Mouse (Mus musculus): ENCODE measurements around the gene Taf6l.
A peak's percentile ranks its signal among the peaks of the same experiment; 100 is the strongest.

Gene Taf6l

DNA sequence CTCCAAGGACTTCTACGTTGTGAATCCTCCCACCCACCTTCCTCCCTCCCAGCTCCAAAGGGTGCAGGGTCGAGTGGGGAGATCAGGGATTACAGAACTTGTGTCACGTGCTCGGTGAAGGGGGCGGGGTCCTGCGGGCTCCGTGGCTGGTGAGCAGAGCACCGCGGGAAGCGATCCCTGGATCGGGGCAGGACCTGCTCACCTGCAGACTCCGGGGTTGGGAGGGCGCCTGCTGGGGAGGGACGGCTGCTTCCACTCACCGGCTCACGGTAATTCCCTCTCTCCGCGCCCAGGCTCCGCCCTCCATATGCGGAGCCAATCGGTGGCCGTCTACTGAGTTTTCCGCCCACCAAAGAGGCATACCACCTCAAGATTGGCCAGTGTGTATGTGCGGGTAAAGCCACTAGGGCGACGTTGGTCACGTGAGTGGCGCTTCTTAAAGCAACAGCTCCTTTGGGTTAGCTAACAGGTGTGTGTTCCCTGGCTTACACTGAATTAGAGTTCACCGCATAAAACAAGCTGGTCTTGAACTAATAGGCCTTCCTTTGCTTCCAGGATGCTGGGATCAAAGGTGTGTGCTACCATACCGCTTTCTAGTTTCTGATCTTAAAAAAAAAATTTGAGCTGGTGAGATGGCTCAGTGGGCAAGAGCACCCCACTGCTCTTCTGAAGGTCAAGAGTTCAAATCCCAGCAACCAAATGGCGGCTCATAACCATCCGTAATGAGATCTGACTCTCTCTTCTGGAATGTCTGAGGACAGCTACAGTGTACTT lies at the start of gene Taf6l:
TSS of gene Taf6l (minus strand) at position 410 of the 774 bp plus-strand sequence.
- peak; percentile 99 for DNase-seq (ENCODE audit: low read depth, low spot score)

DNA sequence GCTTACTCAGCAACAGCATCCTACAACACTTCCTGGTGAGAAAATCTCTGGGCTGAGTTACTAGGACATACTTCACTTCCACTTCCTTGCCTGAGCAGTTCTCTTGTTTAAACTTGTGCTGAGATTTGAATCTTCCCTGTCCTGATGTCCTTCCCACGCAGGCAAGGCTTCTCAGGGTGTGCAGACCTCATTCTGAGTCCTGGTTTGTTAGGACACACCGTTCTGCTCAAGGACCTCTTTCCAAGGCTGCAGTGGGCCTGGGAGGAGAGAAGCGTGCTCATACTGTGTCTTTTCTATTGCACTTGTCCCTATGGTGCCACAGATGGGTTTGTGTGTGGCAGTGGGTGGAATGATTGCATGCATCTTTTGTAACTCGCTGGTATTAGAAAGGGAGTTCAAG lies 46.8 kb upstream of the Taf6l start:
- no peak for DNase-seq (ENCODE audit: low read depth, low spot score)

DNA sequence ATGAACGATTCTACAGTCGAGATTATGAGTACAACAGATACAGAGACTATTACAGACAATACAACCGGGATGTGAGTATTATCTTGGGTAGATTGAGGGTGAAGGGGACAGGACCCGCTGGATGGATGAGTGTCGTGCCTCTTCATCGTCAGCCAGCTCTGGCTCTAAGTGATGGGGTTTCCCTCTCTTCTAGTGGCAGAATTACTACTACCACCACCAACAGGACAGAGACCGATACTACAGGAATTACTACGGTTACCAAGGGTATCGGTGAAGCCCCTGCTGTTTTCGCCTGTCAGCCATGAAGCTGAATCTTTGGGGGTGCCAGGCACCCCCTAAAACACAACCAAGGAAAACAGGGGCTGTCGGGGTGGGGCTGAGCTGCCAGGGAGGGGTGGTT lies 45.0 kb upstream of the Taf6l start:
- peak; percentile 42 for DNase-seq (ENCODE audit: low read depth, low spot score)

DNA sequence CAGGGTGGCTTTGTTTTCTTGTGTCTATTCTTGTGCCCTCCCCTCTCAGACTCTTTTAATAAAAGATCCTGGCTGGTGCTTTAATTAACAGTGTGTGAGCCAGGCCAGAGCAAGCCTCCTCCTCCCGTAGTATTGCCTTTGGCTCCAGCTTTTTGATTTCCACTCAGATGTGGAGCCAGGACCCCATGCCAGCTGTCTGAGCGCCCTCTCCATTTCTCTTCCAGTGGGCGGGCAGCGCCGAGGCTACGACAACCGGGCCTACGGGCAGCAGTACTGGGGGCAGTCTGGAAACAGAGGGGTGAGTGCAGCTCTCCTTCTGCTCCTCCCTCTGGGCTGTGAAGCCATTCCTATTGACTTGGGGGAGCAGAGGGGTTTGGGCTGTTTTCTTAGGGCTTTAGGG lies 44.4 kb upstream of the Taf6l start:
- no peak for DNase-seq (ENCODE audit: low read depth, low spot score)

DNA sequence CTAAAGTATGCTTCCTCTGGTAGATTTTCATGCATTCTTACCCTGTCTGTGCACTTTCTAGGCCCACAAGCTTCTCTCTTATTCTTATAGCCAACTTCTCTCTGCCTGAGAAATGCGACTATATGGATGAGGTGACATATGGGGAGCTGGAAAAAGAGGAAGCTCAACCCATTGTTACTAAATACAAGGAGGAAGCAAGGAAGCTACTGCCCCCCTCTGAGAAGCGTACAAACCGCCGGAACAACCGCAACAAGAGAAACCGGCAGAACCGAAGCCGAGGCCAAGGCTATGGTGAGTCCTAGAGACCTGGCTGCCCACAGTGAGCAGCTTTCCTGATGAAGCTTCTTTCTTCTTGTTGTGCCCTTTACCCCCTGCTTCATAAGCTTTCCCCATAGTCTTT lies 43.4 kb upstream of the Taf6l start, which contains the start of gene AC129217.1:
TSS of gene AC129217.1 (plus strand) at position 114 of the 400 bp plus-strand sequence.
- DNase-seq (ENCODE audit: low read depth, low spot score), result no peak

DNA sequence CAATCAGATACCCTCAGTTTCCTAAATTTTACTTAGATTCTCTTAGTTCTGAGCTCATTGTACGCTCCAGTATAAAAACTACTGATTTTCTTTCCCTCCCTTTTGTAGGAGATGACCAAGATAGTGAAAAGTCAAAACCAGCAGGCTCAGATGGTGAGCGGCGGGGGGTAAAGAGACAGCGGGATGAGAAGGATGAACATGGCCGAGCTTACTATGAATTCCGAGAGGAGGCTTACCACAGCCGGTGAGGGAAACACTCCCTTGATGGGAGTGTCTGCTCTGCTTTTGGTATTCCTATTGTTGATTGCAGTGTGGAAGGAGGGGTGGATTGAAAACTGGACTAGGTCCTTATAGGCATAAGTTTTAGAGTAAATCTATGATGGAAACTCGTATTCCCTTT lies 36.5 kb upstream of the Taf6l start:
- DNase-seq (ENCODE audit: low read depth, low spot score), result no peak

DNA sequence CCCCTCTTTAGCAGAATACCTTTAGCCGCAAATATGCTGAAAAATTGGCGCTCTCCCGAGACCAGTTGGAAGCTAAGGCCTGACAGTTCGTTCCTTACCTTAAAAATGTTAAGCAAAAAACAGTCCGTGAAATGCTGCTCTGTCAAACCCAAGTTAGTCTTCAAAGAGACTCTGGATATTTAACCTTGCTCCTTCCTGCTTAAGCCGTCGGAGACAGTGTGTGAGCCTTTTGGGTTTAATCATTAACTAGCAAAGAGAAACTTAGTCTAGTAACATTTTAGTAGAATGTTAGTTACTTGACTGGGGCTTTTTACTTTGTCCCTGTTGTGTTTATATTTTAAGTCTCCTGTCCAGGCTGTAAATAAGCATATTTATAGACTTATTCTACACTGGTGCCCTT lies 34.9 kb upstream of the Taf6l start:
- no peak for DNase-seq (ENCODE audit: low read depth, low spot score)

DNA sequence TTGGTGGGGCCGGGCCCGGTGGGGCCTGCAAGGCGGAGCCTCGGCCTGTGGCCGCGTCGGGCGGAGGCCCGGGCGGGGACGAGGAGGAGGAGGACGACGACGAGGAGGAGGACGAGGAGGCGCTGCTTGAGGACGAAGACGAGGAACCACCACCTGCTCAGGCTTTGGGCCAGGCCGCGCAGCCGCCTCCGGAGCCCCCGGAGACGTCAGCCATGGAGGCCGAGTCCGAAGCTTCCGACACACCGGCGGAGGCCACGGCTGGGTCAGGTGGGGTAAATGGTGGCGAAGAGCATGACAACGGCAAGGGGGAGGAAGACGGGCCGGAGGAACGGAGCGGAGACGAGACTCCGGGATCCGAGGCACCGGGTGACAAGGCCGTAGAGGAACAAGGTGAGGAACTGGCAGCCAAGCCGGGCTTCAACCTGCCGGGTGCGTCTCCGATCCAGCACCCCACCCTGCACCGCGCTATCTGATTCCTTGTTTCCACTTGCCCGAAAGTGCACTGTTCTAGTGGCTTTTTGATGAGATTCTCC lies 34.3 kb upstream of the Taf6l start:
- no peak for DNase-seq (ENCODE audit: low read depth, low spot score)

DNA sequence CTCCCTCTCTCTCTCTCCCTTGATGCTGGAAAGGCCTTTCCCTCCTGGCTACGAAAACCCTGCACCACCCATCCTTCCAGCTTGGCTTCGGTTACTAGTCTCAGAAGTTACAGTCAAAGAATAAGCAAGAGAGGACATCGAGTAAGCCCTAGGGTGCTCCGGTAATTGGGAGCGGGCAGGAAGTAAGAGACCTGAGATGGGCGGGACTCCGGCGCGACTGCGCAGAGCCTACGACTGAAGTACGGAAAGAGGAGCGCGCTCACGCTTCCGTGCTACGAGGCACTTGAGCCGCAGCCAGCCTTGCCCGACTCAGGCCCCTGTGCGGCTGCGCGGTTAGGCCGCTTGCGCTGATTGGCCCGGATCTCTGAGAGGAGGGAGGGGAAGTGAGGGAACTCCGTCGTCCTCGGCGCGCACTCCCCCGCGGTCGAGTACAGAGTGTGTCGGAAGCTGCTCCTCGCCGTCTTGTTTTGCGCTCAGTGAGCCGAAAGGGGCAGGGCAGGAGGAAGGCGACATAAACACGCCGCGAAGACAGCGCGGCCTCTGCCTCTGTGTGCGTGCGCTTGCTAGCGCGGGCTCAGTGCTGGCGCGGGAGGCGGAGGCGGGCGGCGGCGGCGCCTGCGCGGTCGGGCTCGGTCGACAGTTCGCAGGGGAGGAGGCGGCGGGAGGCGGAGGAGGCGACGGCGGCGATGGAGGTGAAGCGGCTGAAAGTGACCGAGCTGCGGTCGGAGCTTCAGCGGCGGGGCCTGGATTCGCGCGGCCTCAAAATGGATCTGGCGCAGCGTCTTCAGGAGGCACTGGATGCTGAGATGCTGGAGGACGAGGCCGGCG lies 33.6 kb upstream of the Taf6l start, which contains the start of gene Hnrnpul2:
TSS of gene Hnrnpul2 (plus strand) at position 415 of the 828 bp plus-strand sequence.
- DNase-seq (ENCODE audit: low read depth, low spot score), result peak; percentile 100

DNA sequence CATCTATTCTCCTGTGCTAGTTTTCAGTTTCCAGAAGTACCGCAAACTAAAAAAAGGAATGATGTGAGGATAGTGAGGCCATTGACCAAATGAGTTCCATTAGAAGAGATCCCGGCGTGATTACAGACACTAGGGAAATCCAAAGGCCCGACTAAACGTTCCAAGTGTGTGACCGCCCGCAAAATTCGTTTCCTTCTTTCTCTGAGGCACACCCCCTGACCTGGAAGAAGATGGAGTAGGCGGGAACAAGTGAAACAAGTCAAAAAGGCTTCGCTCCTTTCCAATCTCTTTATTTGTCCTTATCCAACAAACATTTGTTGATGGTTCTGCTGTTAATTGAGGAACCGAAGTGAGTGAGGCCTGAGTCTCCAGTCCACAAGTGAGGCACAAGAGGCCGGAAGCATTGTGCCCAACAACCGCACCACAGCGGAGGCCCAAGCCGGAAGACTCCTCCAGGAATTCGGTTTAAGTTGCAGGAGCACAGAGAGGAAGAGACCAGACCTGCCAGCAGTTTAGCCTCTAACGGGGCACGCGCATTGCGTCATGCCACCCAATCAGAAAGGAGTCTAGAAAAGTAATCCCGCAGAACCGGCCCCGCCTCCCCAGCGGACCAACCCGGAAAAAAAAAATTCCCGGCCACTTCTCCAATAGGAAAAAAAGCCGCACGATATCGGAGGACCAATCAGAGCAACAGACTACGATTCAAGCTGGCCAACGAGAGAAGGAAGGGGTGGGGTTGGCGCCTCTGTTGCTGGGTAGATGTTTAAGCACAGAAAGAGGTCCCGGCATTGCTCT lies 32.8 kb upstream of the Taf6l start, which contains the start of gene Ttc9c:
TSS of gene Ttc9c (minus strand) at position 533 of the 795 bp plus-strand sequence.
- DNase-seq (ENCODE audit: low read depth, low spot score), result peak; percentile 99

DNA sequence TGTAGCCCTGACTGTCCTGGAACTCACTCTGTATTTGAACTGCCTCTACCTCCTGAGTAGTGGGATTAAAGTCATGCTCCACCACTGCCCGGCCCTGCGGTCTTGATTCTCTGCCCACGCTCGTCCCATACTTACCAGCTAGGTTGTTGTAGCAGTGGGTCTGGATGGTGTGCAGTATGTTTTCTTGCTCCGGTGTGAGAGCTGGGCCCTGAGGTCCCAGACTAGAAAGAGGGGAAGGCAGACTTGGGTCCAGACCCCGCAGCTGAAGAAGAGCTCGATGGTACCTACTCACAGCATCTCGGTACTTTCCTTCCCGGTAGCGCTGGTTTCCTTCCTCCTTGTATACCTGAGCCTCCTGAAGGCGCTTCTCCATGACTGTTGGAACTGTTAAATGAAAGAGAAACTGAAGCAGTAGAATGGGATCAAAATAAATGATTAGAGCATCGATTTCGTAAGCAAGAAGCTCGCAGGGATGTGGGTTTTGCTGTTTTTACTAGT lies 32.1 kb upstream of the Taf6l start:
- DNase-seq (ENCODE audit: low read depth, low spot score), result no peak

DNA sequence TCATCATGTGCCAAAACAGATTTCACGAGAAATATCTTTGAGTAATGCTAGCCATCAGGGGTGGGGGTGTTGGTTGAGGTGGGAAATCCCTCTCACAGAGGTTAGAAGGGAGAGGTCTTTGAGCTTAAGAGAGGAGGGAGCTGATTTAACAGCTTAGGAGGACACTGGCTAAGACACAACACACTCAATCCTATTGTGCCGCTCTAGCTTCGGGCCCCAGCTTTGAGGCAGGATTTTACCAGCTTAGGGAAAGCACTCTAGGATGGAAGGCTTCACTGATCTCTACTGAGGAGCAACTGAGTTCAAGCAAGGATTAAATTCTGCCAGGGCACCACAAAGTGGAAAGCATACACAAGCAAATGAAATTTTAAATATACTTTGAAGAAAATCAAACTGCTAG lies 30.8 kb upstream of the Taf6l start:
- DNase-seq (ENCODE audit: low read depth, low spot score), result no peak

DNA sequence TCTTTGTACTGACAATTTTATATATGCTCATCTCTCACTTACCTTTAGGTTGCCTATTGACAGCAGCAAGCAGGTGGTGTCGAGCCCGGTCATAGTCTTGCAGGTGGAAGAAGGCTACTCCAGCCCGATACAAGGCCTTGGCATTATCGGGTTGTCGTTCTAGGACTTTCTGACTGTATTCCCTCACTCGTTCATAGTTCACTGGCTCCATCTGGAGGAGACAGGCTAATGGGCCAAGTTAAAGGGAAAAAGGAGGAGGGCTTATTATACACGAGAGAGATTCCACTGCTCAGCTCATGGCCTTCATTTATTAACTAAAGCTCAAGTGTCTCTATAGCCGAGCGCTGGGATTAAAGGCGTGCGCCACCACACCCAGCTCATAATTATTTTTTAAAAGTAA lies 29.6 kb upstream of the Taf6l start:
- no peak for DNase-seq (ENCODE audit: low read depth, low spot score)

DNA sequence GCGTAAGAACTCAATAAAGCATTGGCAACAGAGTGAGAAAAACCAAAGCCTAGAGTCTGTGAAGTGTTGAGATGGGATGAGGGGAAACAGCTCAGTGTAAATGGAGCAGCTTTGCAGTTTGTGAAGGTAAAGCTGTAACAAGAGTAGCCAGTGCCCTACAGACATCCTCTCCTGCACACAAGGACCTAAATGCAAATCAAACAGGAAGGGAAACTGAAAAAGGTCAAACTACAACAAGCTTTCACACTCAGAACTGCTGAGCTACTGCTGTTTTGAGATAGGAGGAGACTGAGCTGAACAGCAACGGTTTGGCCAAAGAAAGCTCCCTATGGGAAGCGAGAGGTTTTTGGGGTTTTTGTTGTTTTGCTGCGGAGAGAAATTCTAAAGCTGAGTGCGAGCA lies 20.6 kb upstream of the Taf6l start:
- DNase-seq (ENCODE audit: low read depth, low spot score), result no peak

DNA sequence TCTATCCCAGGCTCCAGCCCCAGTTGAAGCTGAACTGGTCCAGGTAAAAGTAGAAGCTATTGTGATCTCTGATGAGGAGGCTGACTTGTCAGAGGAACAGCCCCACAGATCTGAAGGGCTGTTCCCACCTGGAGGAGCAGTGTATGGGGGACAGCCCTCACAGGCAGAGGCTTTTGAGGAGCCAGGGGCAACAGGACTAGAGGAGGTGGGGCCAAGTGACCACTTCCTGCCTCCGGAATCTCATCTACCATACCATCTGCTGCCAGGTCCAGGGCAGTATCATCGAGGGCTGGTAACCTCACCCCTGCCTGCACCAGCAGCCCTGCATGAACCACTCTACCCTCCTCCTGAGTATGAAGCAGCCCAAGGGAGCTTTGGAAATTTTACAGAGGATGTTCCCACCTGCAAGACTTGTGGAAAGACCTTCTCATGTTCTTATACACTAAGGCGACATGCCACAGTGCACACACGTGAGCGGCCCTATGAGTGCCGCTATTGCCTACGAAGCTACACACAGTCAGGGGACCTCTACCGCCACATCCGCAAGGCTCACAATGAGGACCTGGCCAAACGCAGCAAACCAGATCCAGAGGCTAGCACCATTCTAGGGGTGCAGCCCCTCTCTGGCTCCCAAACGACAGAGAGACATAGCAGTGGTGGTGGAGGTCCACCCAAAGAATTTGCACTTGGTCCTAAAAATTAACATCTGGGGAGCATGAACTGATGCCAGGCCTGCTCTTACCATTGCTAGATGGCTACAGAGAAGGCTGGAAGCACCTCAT lies 17.9 kb upstream of the Taf6l start:
- no peak for DNase-seq (ENCODE audit: low read depth, low spot score)

DNA sequence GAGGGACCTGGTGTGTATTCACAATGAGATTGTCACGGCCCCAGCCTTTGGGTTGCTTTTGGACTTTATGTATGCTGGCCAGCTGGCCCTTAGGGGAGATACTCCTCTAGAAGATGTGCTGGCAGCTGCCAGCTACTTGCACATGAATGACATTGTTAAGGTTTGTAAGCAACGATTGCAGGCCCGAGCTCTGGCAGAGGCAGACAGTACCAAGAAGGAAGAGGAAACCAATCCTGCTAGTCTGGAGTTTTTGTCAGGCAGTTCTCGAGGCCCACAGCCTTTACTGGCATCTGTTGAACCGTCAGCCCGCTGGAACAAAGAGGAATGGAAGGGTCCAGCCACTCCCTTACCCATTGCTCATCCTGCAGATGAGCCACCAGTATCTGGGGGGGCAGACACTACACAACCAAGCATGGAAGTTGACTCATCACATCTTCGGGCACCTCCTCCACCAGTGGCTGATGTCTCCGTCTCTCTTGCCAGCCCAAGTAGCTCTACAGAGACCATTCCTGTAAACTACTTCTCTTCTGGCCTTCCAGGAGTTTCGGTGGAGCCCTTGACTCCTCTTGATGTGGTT lies 17.1 kb upstream of the Taf6l start:
- DNase-seq (ENCODE audit: low read depth, low spot score), result no peak

DNA sequence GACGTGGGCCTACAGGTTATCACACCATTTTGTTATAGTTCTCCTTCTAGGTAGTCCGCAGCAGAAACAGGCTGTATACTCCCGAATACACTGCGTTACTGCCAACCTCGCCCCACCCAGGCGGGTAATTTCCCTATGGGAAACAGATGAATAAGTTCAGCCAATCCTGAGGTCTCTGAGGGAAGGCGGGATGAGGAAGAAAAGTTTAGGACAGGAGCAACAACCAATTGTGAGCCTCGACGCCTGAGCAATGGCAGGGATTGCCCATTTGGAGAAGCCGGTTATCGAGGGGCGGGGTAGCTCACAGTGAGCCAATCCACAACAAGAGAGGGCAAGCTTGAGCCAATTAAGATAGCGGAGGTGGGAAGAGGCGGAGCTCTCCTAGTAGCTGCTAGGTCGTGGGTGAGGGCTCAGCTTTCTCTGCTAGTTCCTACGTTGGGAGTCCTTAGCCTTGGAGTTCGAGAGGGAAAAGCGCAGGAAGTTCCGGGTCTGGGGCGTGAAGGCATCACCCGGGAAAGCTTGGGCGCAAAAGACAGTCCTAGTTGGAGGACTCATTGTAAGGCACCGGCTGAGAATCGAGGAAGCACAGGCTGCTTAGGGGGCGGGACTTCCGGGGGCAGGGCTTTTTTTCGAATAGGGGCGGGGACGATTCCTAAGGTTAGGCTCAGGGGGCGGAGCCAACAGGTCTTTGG lies 16.1 kb upstream of the Taf6l start, which contains the start of gene Zbtb3:
TSS of gene Zbtb3 (plus strand) at position 426 of the 692 bp plus-strand sequence.
- DNase-seq (ENCODE audit: low read depth, low spot score), result peak; percentile 100

DNA sequence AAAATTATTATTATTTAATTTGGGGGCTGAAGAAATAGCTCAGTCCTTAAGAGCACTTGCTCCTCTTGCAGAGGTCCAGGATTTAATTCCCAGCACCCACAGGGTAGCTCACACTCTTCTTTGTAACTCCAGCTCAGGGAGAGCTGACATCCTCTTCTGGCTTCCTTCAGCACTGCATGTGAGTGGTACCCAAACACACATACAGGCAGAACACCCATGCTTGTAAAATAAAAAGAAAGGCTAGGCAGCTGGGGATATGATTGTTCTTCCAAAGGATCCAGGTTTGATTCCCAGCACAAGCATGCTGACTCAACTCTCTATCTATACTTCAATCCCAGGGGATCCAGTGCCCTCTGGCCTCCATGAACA lies 12.7 kb upstream of the Taf6l start:
- DNase-seq (ENCODE audit: low read depth, low spot score), result no peak

DNA sequence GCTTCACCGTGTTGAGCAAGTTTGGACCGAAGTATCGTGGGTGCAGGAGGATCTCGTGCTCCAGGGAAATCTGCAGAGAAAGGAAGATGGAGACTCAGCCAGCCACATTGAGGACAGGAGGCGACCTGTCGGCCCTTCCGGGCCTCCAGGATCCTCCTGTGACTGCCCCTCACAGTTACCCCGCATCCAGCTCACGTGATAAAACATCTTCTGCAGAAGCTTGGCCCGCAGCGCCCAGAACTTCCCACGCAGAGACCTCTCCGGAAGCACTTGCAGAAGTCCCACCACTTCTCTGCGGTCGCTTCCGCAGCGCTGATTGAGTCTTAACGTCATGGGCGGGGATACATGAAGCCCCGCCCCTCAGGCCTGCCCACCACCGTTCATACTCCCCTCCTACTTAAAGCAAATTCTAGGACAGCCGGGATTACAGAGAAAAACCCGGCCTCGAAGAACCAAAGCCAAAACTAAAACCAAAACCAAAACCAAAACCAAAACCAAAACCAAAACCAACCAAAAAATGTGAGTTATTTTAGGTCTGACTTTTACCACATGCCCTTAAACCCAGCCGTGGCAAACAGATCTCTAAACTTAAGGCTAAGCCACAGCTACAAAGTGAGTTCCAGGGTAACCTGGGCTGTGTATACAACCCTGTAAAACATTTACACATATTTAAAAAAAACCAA lies 12.2 kb upstream of the Taf6l start, which contains the start of gene Polr2g:
TSS of gene Polr2g (minus strand) at position 314 of the 683 bp plus-strand sequence.
- DNase-seq (ENCODE audit: low read depth, low spot score), result peak; percentile 97

All from ZHBTc4 (cell line).